Mouse (Mus musculus) lung, adult 2 months (tissue): ENCODE measurements around the gene Lrch3.

Source experiments
- CTCF ChIP-seq: fragments of 200-500 bp; IDR thresholded peaks from 2 replicates; pipeline ENCODE4 v1.5.1; 2011; ENCODE audit warnings: mild to moderate bottlenecking, low read length, control low read depth; ENCODE audit not compliant: insufficient read depth
- POLR2A ChIP-seq: fragments of 200-500 bp; IDR thresholded peaks from 2 replicates; pipeline ENCODE4 v1.6.1; 2011; ENCODE audit warnings: low read depth, mild to moderate bottlenecking, control low read depth, low read length, borderline replicate concordance; ENCODE audit errors: extremely low read depth

- no peak for TF ChIP-seq POLR2A
- no peak for TF ChIP-seq CTCF
These were observed 149.4 kb downstream of the Lrch3 start for GRCm38 (mm10) chr16:33063267-33063666.
